ENCODE assay signal across 26 mouse cellular contexts in genomic region chr4:45497282-45497681, GRCm38 (mm10). TPM values are rescaled to one million over a fixed set of nuclear protein-coding genes. Genes with fewer than 3 reads are reported as not detected.
DNase-seq lines count a peak whose midpoint lies in the region; ATAC-seq and TF ChIP-seq lines count a peak whose summit lies in the region.
"Had no signal": no experiment of that assay in that cellular context is flagged by ENCODE, and none has a peak within 500 bp of the region (broad histone marks: within the 10 kb centered on the region; RNA-seq: fewer than 3 reads in every experiment).

No protein-coding gene starts in this region.

- H3K9me3 ChIP-seq in hindbrain, embryonic 10.5 days, result no peaks in the 10 kb centered on the region
- no peaks in the 10 kb centered on the region for H3K9me3 ChIP-seq in hindbrain, embryonic 14.5 days (ENCODE audit: control insufficient read depth, low read length)
- H3K9me3 ChIP-seq in midbrain, embryonic 10.5 days (replicated peaks), result no peaks in the 10 kb centered on the region
- H3K9me3 ChIP-seq in midbrain, embryonic 15.5 days, result no peaks in the 10 kb centered on the region
- no peaks in the 10 kb centered on the region for H3K9me3 ChIP-seq in neural tube, embryonic 13.5 days
- H3K9me3 ChIP-seq: embryonic facial prominence, embryonic 13.5 days; forebrain, embryonic 12.5 days; limb, embryonic 12.5 days; liver, embryonic 15.5 days had no signal

- no peak overlapping the region for H3K4me3 ChIP-seq in hindbrain, embryonic 10.5 days
- H3K4me3 ChIP-seq in hindbrain, embryonic 14.5 days (replicated peaks; ENCODE audit: low read length), result no peak overlapping the region
- H3K4me3 ChIP-seq in midbrain, embryonic 10.5 days, result no peak overlapping the region
- no peak overlapping the region for H3K4me3 ChIP-seq in midbrain, embryonic 15.5 days
- no peak overlapping the region for H3K4me3 ChIP-seq in neural tube, embryonic 13.5 days
- H3K4me3 ChIP-seq: embryonic facial prominence, embryonic 13.5 days; forebrain, embryonic 12.5 days; limb, embryonic 12.5 days; liver, embryonic 15.5 days had no signal

- TF ChIP-seq POLR2A in brain, embryonic 14.5 days (IDR thresholded peaks at IDR 0.05; ENCODE audit: borderline replicate concordance, extremely low read depth, insufficient read depth, insufficient read length, poor library complexity, severe bottlenecking), result no peak

- peaks cover 88% of the 10 kb centered on the region for H3K4me1 ChIP-seq in hindbrain, embryonic 10.5 days (replicated peaks)
- peaks cover 49% of the 10 kb centered on the region for H3K4me1 ChIP-seq in hindbrain, embryonic 14.5 days (replicated peaks; ENCODE audit: control insufficient read depth, insufficient read depth, low read length)
- peaks cover 71% of the 10 kb centered on the region for H3K4me1 ChIP-seq in midbrain, embryonic 10.5 days
- H3K4me1 ChIP-seq in midbrain, embryonic 15.5 days, result peaks cover 52% of the 10 kb centered on the region
- H3K4me1 ChIP-seq in neural tube, embryonic 13.5 days (replicated peaks), result peaks cover 82% of the 10 kb centered on the region

- 57% methylated on average over 6 of the region's 6 CpGs for WGBS in hindbrain, embryonic 10.5 days
- 37% methylated on average over 6 of the region's 6 CpGs for WGBS in hindbrain, embryonic 14.5 days
- 81% methylated on average over 6 of the region's 6 CpGs for WGBS in midbrain, embryonic 10.5 days
- WGBS in midbrain, embryonic 15.5 days, result 63% methylated on average over 6 of the region's 6 CpGs
- 7% methylated on average over 6 of the region's 6 CpGs for WGBS in neural tube, embryonic 13.5 days

- H3K9ac ChIP-seq in hindbrain, embryonic 14.5 days, result no peak overlapping the region
- H3K9ac ChIP-seq in midbrain, embryonic 15.5 days, result no peak overlapping the region
- H3K9ac ChIP-seq in neural tube, embryonic 13.5 days, result no peak overlapping the region
- H3K9ac ChIP-seq: embryonic facial prominence, embryonic 13.5 days; forebrain, embryonic 12.5 days; forebrain, postnatal 0 days; limb, embryonic 12.5 days; liver, embryonic 15.5 days; lung, embryonic 14.5 days had no signal

- H3K4me2 ChIP-seq in hindbrain, embryonic 14.5 days (replicated peaks), result no peak overlapping the region
- no peak overlapping the region for H3K4me2 ChIP-seq in midbrain, embryonic 15.5 days
- H3K4me2 ChIP-seq in neural tube, embryonic 13.5 days, result no peak overlapping the region; the same call in 1 of the 2 replicates
- H3K4me2 ChIP-seq: embryonic facial prominence, embryonic 13.5 days; forebrain, embryonic 12.5 days; limb, embryonic 12.5 days; liver, embryonic 15.5 days; lung, embryonic 14.5 days had no signal

- H3K36me3 ChIP-seq in hindbrain, embryonic 10.5 days, result no peaks in the 10 kb centered on the region
- H3K36me3 ChIP-seq in hindbrain, embryonic 14.5 days (replicated peaks; ENCODE audit: control insufficient read depth, insufficient read depth), result no peaks in the 10 kb centered on the region
- H3K36me3 ChIP-seq in midbrain, embryonic 10.5 days, result no peaks in the 10 kb centered on the region
- no peaks in the 10 kb centered on the region for H3K36me3 ChIP-seq in midbrain, embryonic 15.5 days (replicated peaks)
- H3K36me3 ChIP-seq in neural tube, embryonic 13.5 days, result no peaks in the 10 kb centered on the region
- H3K36me3 ChIP-seq: embryonic facial prominence, embryonic 13.5 days; forebrain, embryonic 12.5 days; limb, embryonic 12.5 days; liver, embryonic 15.5 days had no signal

- H3K27me3 ChIP-seq in hindbrain, embryonic 10.5 days (ENCODE audit: insufficient read depth, poor library complexity, severe bottlenecking), result peaks cover 43% of the 10 kb centered on the region
- H3K27me3 ChIP-seq in hindbrain, embryonic 14.5 days (ENCODE audit: control insufficient read depth, insufficient read depth, low read length), result 0 out of 2 replicates have a peak, but pooled peaks cover 5% of the 10 kb centered on the region
- H3K27me3 ChIP-seq in midbrain, embryonic 10.5 days (ENCODE audit: low read depth, poor library complexity, severe bottlenecking), result peaks cover 59% of the 10 kb centered on the region
- H3K27me3 ChIP-seq in midbrain, embryonic 15.5 days (replicated peaks), result no peaks in the 10 kb centered on the region; the same call in 1 of the 2 replicates
- H3K27me3 ChIP-seq in neural tube, embryonic 13.5 days, result no peaks in the 10 kb centered on the region; the same call in none of the 2 replicates
- H3K27me3 ChIP-seq: embryonic facial prominence, embryonic 13.5 days; liver, embryonic 15.5 days had no signal

- H3K27ac ChIP-seq in hindbrain, embryonic 10.5 days, result peak overlapping the region; percentile 53; the same call in 1 of the 2 replicates
- H3K27ac ChIP-seq in hindbrain, embryonic 14.5 days, result no peak overlapping the region
- peak overlapping the region; percentile 23; the same call in 1 of the 2 replicates for H3K27ac ChIP-seq in midbrain, embryonic 10.5 days (replicated peaks)
- H3K27ac ChIP-seq in midbrain, embryonic 15.5 days, result no peak overlapping the region
- H3K27ac ChIP-seq in neural tube, embryonic 13.5 days (replicated peaks), result peak overlapping the region; percentile 39; the same call in 1 of the 2 replicates
- H3K27ac ChIP-seq: embryonic facial prominence, embryonic 13.5 days; kidney, postnatal 0 days; limb, embryonic 12.5 days; liver, embryonic 15.5 days had no signal

- no peak for ATAC-seq in hindbrain, embryonic 14.5 days (ENCODE audit: low FRiP score)
- ATAC-seq in midbrain, embryonic 15.5 days (replicated peaks), result no peak
- peak; percentile 36; the same call in 1 of the 2 replicates for ATAC-seq in neural tube, embryonic 13.5 days (ENCODE audit: low read depth)
- ATAC-seq: forebrain, postnatal 0 days; inflammation-experienced regulatory T-cells, adult 6 months; midbrain, embryonic 16.5 days had no signal

- TF ChIP-seq CTCF in brain, embryonic 14.5 days (IDR thresholded peaks at IDR 0.05; ENCODE audit: borderline replicate concordance, extremely low read depth, insufficient read depth, insufficient read length), result no peak

- no peak for DNase-seq in hindbrain, embryonic 10.5 days (ENCODE audit: low spot score)
- DNase-seq in hindbrain, embryonic 14.5 days (ENCODE audit: low spot score), result no peak
- DNase-seq in midbrain, embryonic 10.5 days (ENCODE audit: low spot score), result no peak
- peak; percentile 49 for DNase-seq in brain, embryonic 14.5 days (ENCODE audit: low read depth)
- DNase-seq in cerebellum, adult 11-12 months, result no peak
- DNase-seq: adrenal gland, postnatal 10 days; B cell, adult 2 months; cerebellum, adult 11 months; cerebellum, adult 9-11 months; embryo, embryonic 11 days; forebrain, postnatal 0 days; kidney, adult 2 months; lung, embryonic 14.5 days; lung, postnatal 14 days; right cerebral cortex, postnatal 4 days; thymus, adult 18-20 months; thymus, postnatal 25 days had no signal

RNA-seq across cellular contexts. Expression of gene Shb, which starts 35.0 kb away (rescaled TPM):
- 3.2 and 3.7 TPM in 2 replicates for polyA plus RNA-seq in hindbrain, embryonic 10.5 days (2016; fragmentation: Nextera tagmentation; extraction: Ambion mirVana)
- polyA plus RNA-seq in hindbrain, embryonic 14.5 days (2014; fragmentation: Nextera tagmentation; extraction: Ambion mirVana), result 8.7 and 9.9 TPM in 2 replicates
- polyA plus RNA-seq in midbrain, embryonic 10.5 days (2016; fragmentation: Nextera tagmentation; extraction: Ambion mirVana), result 1.2 and 2.5 TPM in 2 replicates
- 6.3 and 6.7 TPM in 2 replicates for polyA plus RNA-seq in midbrain, embryonic 15.5 days (2015; fragmentation: Nextera tagmentation; extraction: Ambion mirVana)
- 36.4 and 47.2 TPM in 2 replicates for polyA plus RNA-seq in brain, embryonic 14.5 days (2012; rRNA removed)
- 4.0 and 4.2 TPM in 2 replicates for polyA plus RNA-seq in neural tube, embryonic 13.5 days (2015; fragmentation: Nextera tagmentation; extraction: Ambion mirVana)

Comparison
In these comparisons a context has a peak if more than half of its experiments do, and no peak if none do; other contexts are left out.
1. H3K27ac ChIP-seq: peak in hindbrain, embryonic 10.5 days (single experiment), midbrain, embryonic 10.5 days (single experiment) and neural tube, embryonic 13.5 days (single experiment); none in hindbrain, embryonic 14.5 days (single experiment) and midbrain, embryonic 15.5 days (single experiment).